Mouse (Mus musculus): ENCODE results near the gene Gskip. TPM values are rescaled to one million over a fixed set of nuclear protein-coding genes. Genes with fewer than 3 reads are reported as not detected.

The Gskip gene
- total RNA-seq, 2 experiments from 2014 or later = 14.6 to 16.8 TPM

DNA sequence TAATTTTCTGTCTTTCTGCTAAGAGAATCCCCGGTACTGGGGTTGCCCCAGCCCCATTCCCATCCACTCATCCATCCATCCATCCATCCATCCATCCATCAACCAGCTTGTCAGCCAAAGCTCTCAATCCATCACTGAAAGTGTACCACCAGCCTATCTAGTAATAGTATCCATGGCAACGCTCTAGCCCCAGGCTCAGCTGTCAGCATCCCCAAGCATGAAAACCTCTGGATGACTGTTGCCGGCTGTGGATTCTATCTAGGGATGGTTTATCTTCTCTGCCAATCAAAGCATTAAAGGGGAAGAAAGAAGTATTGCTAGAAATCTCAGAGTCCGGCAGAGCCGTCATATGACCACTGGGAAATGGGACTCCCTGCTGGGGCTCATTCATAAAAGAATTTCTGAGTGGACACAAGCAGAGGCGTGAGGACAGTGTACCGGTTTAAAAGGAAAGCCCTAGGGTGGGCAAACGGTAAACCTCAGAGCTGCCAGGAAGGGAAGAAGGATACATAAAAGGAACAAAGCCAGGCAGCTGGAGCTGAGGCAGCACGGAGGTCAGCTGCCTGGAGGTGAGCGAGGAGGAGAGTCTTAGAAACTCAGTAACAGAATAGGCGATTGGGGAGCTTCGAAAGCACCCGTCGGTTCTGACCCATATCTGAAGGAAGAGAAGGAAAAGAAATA is 37.0 kb downstream of the Gskip start:
- no peak for ATAC-seq (replicated peaks; ENCODE audit: poor library complexity)

DNA sequence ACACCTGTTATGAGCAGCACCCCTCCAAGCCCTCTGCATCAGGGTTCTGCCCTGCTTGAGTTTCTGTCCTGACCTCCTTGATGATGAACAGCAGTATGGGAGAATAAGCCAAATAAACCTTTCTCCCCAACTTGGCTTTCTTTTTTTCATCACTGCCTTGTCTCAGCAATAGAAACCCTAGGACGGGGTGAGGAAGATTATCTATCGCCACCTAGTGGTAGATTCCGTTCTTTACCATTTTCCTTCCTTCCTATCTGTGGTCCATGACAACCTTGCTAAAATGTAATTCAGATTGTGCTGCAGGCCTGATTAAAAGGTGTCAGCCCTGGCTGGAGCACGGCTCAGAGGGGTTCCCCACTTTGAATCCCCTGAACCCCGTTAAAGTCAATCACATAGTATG is 38.0 kb downstream of the Gskip start:
- peak; percentile 56 for ATAC-seq (replicated peaks; ENCODE audit: poor library complexity)

DNA sequence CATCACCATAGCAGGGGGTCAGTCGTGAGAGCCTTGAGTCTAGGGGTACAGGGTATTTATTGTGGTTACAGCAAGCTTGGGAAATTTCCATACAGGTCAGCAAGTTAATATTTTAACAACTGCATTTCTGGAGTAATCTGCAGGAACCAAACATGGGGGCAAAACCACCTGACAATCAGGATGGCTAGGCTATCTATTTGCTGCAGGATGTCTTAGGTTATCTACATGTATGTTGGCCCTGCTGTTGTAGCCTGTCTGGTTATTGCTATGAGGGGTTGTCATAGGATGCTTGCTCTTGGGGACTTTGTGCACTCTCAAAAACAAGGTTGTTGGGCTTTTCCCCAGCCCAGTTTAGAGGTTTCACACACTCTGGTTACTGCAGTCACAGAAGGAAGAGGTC is 40.0 kb downstream of the Gskip start:
- peak; percentile 63 for ATAC-seq (replicated peaks; ENCODE audit: poor library complexity)

DNA sequence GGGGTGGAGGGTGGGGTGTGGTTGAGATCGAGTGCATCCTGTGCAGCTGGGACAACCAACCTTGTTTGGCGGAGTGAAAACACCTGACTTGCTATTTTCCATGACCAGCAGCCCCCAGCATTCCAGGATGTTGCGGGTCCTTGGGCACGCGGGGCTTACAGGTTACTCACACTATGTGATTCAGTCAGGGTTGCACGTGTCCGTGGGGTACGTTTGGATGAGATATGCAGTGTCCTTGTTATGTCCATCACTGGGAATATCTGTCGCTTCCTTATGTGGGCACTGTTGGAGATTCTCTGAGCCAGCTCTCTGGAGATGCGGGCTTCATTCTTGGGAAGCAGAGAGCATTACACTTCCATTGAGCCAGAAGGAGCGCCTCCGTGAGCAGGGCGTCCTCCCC is 41.1 kb downstream of the Gskip start:
- ATAC-seq (replicated peaks; ENCODE audit: poor library complexity) = no peak

DNA sequence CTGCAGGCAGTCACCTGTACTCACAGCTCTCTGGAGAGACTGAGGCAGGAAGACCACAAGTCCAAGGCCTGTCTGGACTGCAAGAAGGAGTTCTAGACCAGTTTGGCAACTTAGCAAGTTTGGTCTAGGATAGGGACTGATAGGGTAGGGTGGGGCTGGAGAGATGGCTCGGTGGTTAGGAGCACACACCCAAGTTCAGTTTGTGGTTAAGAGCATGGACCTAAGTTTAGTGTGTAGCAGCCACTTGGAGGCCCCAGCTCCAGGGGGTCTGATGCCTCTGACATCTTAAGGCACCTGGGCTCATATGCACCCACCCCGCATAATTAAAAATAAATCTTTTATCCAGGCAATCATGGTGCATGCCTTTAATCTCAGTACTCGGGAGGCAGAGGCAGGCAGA is 42.6 kb downstream of the Gskip start:
- ATAC-seq (replicated peaks; ENCODE audit: poor library complexity) = peak; percentile 66

DNA sequence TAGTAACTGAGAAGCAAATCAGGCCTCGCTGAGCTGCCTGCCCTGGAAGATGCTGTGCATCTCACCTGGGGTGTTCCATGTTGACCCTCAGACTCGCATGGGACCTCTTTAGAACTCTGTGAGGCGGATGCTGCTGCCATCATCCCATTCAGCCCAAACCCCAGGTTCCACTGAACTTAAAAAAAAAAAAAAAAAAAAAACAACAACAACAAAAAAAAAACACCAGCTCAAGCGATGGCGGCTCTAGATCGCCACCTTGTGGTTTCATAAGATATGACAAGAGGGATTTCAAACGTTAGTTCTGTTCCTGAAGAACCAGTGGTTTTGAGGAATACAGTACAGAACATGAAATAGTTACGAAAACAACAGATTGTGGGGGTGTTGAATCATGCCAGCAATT is 43.3 kb downstream of the Gskip start:
- peak; percentile 40 for ATAC-seq (replicated peaks; ENCODE audit: poor library complexity)

DNA sequence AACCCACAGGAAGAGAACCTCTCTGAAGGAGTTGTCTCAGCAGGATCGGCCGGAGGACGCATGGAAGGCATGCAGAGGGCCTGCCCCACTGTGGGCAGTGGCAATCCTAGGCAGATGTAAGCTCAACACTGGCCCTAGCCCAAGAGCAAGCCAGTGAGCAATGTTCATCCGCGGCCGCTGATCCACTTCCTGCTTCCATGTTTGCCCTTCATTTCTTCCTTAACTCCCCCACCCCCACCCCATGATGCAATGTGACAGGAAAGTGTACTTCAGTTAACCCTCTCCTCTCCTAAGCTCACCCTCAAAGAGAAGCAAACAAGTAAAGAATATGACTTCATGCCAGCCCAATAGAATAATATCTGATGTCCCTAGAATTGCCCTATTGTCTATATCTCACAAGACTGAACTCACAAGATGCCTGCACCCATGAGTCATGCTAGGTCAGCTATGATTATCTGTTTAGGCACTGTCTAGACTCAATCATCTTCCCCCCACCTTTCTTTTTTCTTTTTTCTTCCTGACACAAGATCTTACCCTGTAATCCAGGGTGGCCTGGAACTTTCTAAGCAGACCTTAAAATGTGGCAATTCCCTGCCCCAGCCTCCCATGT is 46.3 kb downstream of the Gskip start:
- 0 out of 2 replicates have a peak, but pooled peaks have one; percentile 9 for ATAC-seq (replicated peaks; ENCODE audit: poor library complexity)

DNA sequence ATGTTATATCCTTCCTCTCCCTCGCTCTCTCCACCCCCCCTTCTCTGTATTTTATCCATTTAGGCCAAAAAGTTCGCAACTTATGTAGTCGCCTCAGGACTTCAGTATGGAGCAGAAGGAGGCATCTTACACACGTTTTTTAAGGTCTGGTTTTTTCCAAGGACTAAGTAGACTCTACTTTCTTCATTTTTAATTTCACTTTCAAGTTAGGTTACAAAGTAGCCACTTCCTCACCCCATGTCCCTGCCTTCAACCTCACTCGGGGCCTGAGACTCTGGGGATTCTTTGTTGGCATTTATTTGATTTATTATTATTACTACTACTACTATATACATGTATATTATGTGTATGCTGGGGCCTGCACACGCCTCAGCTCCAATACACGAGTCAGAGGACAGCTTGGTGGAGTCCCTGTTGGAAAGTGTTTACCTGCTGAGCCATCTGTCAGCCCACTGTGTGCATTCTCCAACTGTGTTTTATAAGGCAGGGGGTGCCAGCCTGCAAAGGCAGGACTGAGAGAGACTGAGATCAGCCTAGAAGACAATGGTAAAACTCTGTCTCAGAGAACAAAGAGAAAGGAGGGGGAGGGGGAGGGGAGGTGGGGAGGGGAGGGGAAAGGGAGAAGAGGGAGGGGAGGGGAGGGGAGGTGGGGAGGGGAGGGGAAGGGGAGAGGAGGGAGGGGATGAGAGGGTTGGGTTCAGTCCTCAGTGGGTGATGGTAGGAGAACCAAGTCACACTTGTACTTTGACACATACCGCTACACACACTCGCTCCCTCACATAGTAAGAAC is 48.9 kb downstream of the Gskip start:
- peak; percentile 43; the same call in 1 of the 2 replicates for ATAC-seq (replicated peaks; ENCODE audit: poor library complexity)

DNA sequence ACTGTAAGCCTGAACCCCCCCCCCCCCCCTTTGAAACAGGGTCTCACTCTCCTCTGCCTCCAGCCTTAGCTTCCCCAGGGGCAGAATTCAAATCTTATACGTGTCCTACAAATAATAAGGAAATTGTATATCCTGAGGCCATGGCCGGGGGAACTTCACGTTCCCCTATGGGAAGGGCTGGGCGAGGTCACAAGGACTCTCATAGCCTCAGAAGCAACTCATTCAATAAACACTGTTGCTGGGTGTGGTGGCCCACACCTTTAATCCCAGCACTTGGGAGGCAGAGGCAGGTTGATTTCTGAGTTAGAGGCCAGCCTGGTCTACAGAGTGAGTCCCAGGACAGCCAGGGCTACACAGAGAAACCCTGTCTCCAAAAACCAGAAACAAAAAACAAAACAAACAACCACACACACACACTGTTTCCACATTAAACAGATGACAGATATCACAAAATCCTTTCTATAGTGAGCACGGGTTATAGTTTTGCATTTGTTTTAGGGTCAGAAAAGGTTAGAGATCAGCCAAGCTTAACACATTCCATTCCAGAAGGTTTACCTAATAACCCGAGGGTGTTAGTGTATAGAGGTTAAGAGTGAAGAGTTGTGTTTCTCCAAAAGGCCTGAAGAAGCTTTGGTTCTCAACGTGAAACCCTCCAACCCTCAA is 50.7 kb downstream of the Gskip start:
- ATAC-seq (replicated peaks; ENCODE audit: poor library complexity) = no peak

DNA sequence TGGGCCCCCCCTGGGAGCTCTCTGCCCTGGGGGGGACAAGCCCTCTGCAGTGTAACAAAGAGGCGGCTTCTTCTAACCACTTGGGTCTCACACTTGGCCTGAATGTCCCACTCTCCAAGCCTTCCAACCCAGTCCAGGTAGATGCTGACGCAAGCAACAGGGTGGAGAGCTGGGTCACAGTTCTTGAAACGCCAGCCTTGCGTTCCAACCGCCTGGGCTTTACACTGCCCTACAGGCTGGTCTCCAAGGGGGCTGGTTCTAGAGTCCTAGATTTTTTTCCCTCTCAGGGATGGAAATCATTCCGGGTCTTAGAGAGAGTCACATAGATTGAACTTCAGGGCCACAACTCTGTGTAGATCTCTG is 51.2 kb downstream of the Gskip start:
- no peak for ATAC-seq (replicated peaks; ENCODE audit: poor library complexity)

DNA sequence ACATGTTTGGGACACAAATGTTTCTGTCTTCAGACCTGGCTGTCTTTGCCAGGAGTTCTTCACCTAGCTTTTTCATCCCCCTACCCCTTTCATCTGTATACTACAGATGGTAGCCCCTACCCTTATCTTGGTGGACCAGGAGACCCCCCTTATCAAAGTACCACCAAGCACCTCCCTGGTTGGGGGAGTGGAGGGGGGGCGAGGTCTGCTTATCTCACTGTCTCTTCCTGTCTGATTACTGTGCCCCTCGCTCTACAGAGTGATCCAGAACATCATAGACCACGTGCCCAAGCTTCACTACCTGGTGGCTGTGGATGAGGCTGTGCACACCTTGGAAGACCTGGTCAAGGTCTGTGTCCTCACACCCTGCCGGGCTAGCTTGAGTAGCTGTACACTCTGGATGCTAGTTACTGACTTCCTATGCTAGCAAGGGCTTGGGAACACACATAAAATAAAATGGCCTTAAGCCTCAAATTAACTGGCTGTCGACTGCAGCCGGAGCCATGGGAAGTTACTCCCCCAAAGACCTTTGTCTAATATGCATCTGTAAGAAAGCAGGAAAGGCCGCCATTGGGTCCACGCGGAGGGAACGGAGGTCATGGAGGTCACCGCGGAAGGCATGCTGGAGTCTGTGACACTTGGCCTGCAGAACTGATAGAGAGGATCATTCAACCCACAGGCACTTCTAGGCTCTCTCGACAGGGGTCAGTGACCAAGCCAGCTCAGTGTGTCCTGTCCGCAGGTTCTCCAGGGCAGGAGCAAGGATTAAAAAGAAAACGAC is 53.9 kb downstream of the Gskip start:
- peak; percentile 65 for ATAC-seq (replicated peaks; ENCODE audit: poor library complexity)

DNA sequence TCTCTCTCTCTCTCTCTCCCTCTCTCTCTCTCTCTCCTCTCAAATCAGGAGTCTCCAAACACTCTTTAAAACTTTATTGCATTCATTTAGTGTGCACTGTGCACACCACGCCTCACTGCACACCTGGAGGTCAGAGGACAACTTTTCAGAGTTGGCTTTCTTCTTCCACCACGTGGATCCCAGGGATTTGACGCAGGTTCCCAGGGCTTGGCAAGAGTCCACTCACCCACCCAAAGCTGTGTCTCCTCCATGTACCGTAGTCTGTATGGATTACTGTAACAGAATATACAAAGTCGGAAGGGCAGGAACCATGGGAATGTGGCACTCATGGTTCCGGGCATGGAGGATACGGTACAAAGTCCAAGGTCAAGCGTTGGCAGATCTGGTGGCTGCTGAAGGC is 55.0 kb downstream of the Gskip start:
- no peak for ATAC-seq (replicated peaks; ENCODE audit: poor library complexity)

DNA sequence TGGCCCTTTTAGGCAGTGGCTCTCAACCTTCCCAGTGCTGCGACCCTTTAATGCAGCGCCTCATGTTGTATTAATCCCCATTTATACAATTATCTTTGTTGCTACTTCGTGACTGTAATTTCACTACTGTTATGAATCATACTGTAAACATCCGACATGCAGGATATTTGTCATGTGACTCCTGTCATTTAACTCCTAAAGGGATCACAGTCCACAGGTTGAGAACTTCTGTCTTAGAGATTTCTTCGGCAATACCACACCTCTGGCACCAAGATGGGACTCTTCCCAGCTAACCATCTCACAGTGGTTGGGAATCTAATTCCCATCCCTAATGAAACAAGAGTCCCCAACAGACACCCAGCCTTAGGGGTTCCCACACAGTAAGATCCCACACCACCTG is 63.5 kb downstream of the Gskip start:
- ATAC-seq (replicated peaks; ENCODE audit: poor library complexity) = no peak

Other genes starting within 250 kb of the Gskip start
- gene D430019H16Rik, start 231.0 kb upstream of the Gskip start, total RNA-seq (2015) = 0.05 TPM in 1 of 2 replicates, not detected in the other
- 0.04 TPM in 1 of 2 replicates, not detected in the other for gene D430019H16Rik, start 231.0 kb upstream of the Gskip start, total RNA-seq (2017)
- gene Bdkrb2, start 121.6 kb upstream of the Gskip start, total RNA-seq (2015) = not detected in 2 replicates
- gene Bdkrb2, start 121.6 kb upstream of the Gskip start, total RNA-seq (2017) = not detected in 2 replicates
- gene Bdkrb1, start 81.7 kb upstream of the Gskip start, total RNA-seq (2015) = not detected in 2 replicates
- gene Bdkrb1, start 81.7 kb upstream of the Gskip start, total RNA-seq (2017) = not detected in 2 replicates
- 24.0 and 34.3 TPM in 2 replicates for gene Atg2b, start 382 bp downstream of the Gskip start, total RNA-seq (2015)
- gene Atg2b, start 382 bp downstream of the Gskip start, total RNA-seq (2017) = 20.2 and 27.1 TPM in 2 replicates
- gene Ak7, start 21.1 kb downstream of the Gskip start, total RNA-seq (2015) = not detected in 2 replicates
- 0.10 TPM in 1 of 2 replicates, not detected in the other for gene Ak7, start 21.1 kb downstream of the Gskip start, total RNA-seq (2017)
- 223 and 232 TPM in 2 replicates for gene Papola, start 99.9 kb downstream of the Gskip start, total RNA-seq (2015)
- 104 and 140 TPM in 2 replicates for gene Papola, start 99.9 kb downstream of the Gskip start, total RNA-seq (2017)

All from megakaryocyte progenitor cell, adult 5-6 weeks (primary cell).